Mouse (Mus musculus) heart, embryonic 10.5 days (tissue): ENCODE results near the gene Fam192a. TPM values are rescaled to one million over a fixed set of nuclear protein-coding genes. Genes with fewer than 3 reads are reported as not detected.

Source experiments
- DNase-seq: peaks from one replicate; pipeline ENCODE4 v3.0.0-alpha.2; 2017; ENCODE audit warnings: low spot score
- H3K27ac ChIP-seq: fragments of 300-500 bp; sonication (generic); 2 replicates; pipeline ENCODE4 v1.5.1; 2016; ENCODE audit warnings: mild to moderate bottlenecking
- H3K27me3 ChIP-seq: fragments of 300-500 bp; sonication (generic); 2 replicates; pipeline ENCODE4 v1.6.1; 2016; ENCODE audit warnings: mild to moderate bottlenecking; ENCODE audit not compliant: poor library complexity, insufficient read depth, severe bottlenecking
- H3K36me3 ChIP-seq: fragments of 300-500 bp; sonication (generic); 2 replicates; pipeline ENCODE4 v1.6.1; 2016; ENCODE audit warnings: mild to moderate bottlenecking, moderate library complexity
- H3K4me1 ChIP-seq: fragments of 300-500 bp; sonication (generic); 2 replicates; pipeline ENCODE4 v1.6.1; 2016; ENCODE audit warnings: mild to moderate bottlenecking
- H3K4me3 ChIP-seq: fragments of 300-500 bp; sonication (generic); 2 replicates; pipeline ENCODE4 v1.5.1; 2016; ENCODE audit warnings: mild to moderate bottlenecking, moderate library complexity
- H3K9me3 ChIP-seq: fragments of 300-500 bp; sonication (generic); 2 replicates; pipeline ENCODE4 v1.6.1; 2016; ENCODE audit warnings: mild to moderate bottlenecking, moderate library complexity
- WGBS: fragments of 180-500 bp; shearing (Covaris S2); methylation state at CpG from one replicate; pipeline ENCODE4 v1.1.7; 2016; 5-methylcytosine and 5-hydroxymethylcytosine counted together
- polyA plus RNA-seq: library from polyadenylated mRNA; unstranded; fragments of >200 nt; fragmentation: Nextera tagmentation; extraction: Ambion mirVana; gene quantifications from 2 replicates; pipeline ENCODE4 v1.2.1, GENCODE M21; 2016

Gene Fam192a
- polyA plus RNA-seq: 43.8 and 53.7 TPM in 2 replicates

DNA sequence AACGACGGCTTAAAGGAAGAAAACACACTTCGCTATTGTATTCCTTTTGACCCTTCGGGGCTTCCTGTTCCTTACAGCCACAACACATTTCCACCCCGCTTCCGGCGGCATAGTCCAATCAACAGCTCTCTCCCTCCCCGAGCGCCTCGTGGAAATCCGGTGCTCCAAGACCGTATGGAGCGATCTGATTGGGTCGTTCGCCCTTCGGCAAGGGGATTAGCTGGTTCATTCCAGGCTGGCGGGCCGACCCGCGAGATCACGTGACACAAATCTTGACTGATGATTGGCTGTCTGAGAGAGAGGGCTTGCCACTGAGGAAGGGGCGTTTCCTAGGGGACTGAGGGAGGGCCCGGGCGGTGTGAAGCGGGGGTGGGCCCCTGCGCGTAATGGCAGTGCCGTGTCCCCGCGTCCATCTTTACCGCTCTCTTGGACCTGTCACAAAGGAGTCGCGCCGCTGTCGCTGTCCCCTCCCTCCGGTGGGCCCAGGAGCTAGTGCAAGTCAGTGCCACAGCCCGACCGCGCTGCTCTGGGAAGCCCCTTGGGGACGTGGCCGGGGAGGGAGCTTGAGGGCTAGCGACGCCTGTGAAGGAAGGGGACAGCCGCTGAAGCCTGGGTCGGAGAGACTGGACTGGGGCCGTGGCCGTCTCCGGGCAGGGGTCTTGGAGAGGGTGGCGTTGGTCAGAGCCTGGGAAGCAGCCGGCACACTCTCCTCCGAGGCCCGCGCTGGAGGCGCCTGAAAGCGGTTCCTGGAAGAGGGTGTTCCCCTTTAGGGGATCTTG is at the start of gene Fam192a, which contains the start of gene Rspry1:
Gene Fam192a, minus strand, starts transcription at position 391 of the 779 bp plus-strand sequence.
Gene Rspry1, plus strand, starts transcription at position 331 of the 779 bp plus-strand sequence.
- H3K9me3 ChIP-seq: no peaks in the 10 kb centered on the region
- peak within 1 kb of the TSS; percentile 99 for H3K4me3 ChIP-seq
- peak within 1 kb of the TSS; percentile 93 for H3K27ac ChIP-seq
- no peaks in the 10 kb centered on the region for H3K36me3 ChIP-seq
- DNase-seq: peak; percentile 100
- WGBS: under 1% methylated on average over 55 of the region's 55 CpGs
- H3K4me1 ChIP-seq: peaks cover 25% of the 10 kb centered on the region
- no peaks in the 10 kb centered on the region for H3K27me3 ChIP-seq

DNA sequence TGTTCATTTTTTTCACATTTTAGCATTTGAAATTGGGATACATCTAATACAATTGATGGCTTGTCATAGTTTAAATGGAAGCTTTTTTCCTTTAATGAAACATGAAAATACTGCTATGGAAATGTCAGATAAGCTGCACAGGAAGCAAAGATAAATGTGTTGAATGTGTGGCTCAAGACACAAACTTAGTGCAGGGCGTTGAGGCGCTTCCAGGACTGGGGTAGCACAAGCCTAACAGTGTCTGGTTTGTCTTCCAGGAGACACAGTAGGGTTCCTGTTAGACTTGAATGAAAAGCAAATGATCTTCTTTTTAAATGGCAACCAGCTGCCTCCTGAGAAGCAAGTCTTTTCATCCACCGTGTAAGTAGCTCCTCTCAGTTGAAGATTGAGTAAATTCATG is 47.7 kb upstream of the Fam192a start:
- H3K4me3 ChIP-seq: no peak overlapping the region
- DNase-seq: no peak
- H3K4me1 ChIP-seq: no peaks in the 10 kb centered on the region
- no peaks in the 10 kb centered on the region for H3K27me3 ChIP-seq
- WGBS: 72% methylated on average over 3 of the region's 3 CpGs
- peaks cover 68% of the 10 kb centered on the region for H3K36me3 ChIP-seq
- no peaks in the 10 kb centered on the region for H3K9me3 ChIP-seq
- no peak overlapping the region for H3K27ac ChIP-seq

DNA sequence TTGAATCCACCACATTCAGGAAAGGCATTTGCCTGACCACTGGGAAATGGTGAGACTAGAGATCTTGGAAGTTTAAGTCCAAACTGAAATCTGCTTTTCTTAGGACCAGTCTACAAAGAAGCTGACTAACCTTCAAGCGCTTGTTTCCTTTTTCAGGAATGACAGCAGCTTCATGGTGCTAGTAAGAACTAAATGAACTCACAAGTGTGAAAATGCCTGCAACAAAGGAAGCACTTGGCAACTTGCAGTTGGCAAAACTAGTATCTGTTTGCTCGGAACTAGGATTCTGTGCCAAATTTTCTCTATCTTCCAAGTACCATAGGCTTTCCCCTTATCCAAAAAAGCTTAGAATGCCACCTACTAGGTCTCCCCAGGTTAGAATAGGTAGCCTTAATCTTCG is 44.4 kb upstream of the Fam192a start:
- DNase-seq: no peak
- 89% methylated on average over 3 of the region's 3 CpGs for WGBS
- Histone ChIP-seq H3K27ac (no peak overlapping the region), H3K9me3 (no peaks in the 10 kb centered on the region), H3K4me3 (no peak overlapping the region), H3K27me3 (no peaks in the 10 kb centered on the region), H3K4me1 (no peaks in the 10 kb centered on the region), H3K36me3 (peaks cover 61% of the 10 kb centered on the region)

DNA sequence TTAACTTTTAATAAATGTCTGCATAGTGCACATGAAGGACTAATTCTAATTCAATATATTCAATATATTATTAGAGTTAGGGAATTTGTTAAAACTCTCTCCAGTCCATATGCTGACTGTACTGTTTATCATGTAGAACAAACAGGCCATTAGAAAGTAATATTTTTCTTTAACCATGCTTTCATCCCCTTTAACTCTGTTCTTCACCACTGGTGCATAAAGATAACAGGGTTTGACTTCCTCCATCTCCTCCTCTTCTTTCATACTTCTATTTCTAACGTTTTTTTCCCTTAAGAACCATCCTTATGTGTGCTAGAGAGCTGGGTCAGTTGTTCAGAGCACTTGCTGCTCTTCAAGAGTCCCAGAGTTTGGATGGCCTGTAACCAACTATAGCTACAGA is 43.4 kb upstream of the Fam192a start:
- WGBS: 42% methylated on average over 1 of the region's 1 CpGs
- Histone ChIP-seq H3K4me1 (no peaks in the 10 kb centered on the region), H3K4me3 (no peak overlapping the region), H3K27me3 (no peaks in the 10 kb centered on the region), H3K36me3 (peaks cover 66% of the 10 kb centered on the region), H3K9me3 (no peaks in the 10 kb centered on the region), H3K27ac (no peak overlapping the region)
- DNase-seq: no peak

DNA sequence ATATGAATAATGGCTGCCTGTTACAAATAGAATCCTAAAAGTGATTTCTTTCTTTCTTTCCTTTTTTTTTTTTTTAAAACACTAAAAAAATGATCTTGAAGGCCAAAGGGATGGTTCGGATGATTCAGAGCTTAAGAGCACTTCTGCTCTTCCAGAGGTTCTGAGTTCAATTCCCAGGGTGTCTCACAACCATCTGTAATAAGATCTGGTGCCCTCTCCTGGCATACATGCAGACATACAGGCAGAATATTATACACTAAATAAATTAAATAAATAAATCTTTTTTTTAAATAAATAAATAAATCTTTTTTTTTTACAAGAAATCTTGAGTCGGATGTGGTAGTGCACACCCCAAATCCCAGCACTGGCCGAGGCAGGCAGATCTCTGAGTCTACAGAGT is 40.1 kb upstream of the Fam192a start:
- Histone ChIP-seq H3K9me3 (no peaks in the 10 kb centered on the region), H3K27me3 (no peaks in the 10 kb centered on the region), H3K36me3 (peaks cover 74% of the 10 kb centered on the region), H3K4me1 (no peaks in the 10 kb centered on the region), H3K4me3 (no peak overlapping the region), H3K27ac (no peak overlapping the region)
- 89% methylated on average over 3 of the region's 3 CpGs for WGBS
- no peak for DNase-seq

DNA sequence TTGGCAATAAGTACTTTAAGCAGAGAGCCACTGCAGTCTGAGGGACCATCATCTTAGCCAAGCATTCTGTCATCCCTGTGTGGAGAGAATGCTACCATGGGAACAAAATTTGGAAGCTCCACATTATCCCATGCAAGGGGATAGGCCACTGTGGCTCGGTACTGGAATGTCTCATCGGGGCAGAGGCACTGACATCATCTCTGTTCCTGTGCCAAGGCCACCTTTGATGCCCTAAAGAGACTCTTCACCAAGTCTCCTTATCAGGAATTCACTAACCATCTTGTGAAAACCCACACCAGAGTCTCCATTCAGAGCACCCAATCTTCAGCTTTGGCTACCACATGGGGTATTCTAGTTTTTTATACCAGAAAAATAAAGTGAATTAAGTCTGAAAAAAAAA is 39.4 kb upstream of the Fam192a start:
- Histone ChIP-seq H3K27me3 (no peaks in the 10 kb centered on the region), H3K27ac (no peak overlapping the region), H3K9me3 (no peaks in the 10 kb centered on the region), H3K36me3 (peaks cover 73% of the 10 kb centered on the region), H3K4me1 (no peaks in the 10 kb centered on the region), H3K4me3 (no peak overlapping the region)
- WGBS: 93% methylated on average over 2 of the region's 2 CpGs
- DNase-seq: no peak

DNA sequence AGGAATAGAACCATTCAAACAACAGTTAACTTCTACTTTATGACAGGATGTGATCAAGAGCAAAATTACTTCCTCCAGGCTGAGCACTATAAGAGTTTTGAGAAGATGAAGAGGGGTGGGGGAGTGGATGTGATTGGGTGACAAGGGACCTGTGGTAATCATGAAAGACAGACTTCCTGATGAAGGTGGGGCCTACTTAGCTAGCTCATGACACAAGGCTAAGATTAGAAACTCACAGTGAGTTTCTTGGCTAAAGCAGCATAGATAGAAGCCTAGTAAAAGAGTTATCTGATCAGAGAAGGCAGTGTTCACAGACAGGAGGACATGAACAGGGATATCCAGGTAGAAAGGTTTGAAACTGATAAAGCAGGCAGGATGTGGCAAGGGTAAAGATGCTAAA is 32.4 kb upstream of the Fam192a start:
- no peak for DNase-seq
- Histone ChIP-seq H3K4me1 (no peaks in the 10 kb centered on the region), H3K27ac (no peak overlapping the region), H3K27me3 (no peaks in the 10 kb centered on the region), H3K36me3 (peaks cover 74% of the 10 kb centered on the region), H3K9me3 (no peaks in the 10 kb centered on the region), H3K4me3 (no peak overlapping the region)

DNA sequence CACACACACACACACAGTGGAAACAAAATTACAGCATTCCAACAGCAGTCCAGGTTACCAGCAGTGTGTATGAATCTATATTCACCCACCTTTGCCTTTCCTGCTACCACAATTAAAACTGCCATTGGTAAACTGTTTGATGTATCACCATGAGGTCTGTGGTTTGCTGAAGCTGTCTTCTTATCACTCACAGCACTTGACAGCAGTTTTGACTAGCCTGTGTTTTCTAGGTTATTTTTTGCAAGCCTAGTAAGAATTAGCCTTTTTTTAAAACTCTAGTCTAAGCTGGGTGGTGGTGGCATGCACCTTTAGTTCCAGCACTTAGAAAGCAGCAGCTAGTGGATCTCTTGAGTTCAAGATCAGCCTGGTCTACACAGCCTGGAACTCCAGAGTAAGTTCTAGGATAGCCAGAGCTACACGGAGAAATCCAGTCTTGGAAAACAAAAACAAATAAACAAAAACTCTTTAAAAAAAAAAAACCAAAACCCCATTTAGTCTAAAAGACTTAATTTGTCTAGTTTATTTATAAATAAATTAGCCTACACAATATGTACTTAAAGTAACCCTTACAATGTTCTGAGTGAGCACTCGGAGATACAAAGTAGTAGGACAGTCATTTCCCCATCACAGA is 31.9 kb upstream of the Fam192a start:
- H3K27ac ChIP-seq: no peak overlapping the region
- no peak overlapping the region for H3K4me3 ChIP-seq
- no peaks in the 10 kb centered on the region for H3K27me3 ChIP-seq
- H3K36me3 ChIP-seq: peaks cover 72% of the 10 kb centered on the region
- DNase-seq: no peak
- WGBS: 91% methylated on average over 2 of the region's 2 CpGs
- no peaks in the 10 kb centered on the region for H3K9me3 ChIP-seq
- H3K4me1 ChIP-seq: no peaks in the 10 kb centered on the region

DNA sequence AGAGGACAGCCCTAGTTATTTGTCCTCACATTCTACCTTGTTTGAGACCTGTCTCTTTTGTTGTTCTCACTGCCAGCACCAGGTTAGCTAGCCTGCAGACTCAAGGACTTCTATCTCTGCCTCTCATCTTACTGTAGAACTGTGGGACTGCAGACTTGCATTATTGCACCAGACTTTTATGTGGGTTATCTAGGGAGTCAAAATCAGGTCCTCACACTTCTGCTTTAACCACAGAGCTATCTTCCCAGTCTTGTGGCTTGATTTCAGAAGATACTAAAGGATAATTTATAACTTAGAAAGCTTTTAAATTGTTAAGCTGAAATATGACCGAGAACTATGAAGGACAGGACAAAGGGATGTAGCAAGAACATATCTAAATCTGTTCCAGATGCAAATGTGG is 23.1 kb upstream of the Fam192a start:
- H3K36me3 ChIP-seq: peaks cover 29% of the 10 kb centered on the region
- no peaks in the 10 kb centered on the region for H3K9me3 ChIP-seq
- no peak for DNase-seq
- 92% methylated on average over 1 of the region's 1 CpGs for WGBS
- no peak overlapping the region for H3K27ac ChIP-seq
- no peak overlapping the region for H3K4me3 ChIP-seq
- H3K4me1 ChIP-seq: no peaks in the 10 kb centered on the region
- H3K27me3 ChIP-seq: no peaks in the 10 kb centered on the region

DNA sequence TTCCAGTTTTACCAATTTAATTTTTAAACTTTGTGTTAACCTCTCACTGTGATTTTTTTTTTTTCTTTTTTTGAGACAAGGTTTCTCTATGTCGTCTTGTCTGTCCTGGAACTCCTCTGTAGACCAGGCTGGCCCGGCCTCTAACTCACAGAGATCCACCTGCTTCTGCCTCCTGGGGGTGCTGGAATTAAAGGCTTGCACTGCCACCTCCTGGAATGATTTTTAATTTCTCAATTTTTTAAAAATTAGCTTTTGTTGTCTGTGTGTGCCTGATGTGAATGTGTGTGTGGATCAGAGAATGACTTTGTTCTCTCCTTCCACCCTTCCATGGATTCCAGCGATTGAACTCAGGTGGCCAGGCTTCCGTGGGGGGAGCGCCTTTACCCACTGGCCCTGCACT is 5.3 kb upstream of the Fam192a start:
- H3K27me3 ChIP-seq: no peaks in the 10 kb centered on the region
- no peaks in the 10 kb centered on the region for H3K9me3 ChIP-seq
- H3K27ac ChIP-seq: no peak overlapping the region
- WGBS: 85% methylated on average over 5 of the region's 5 CpGs
- no peak for DNase-seq
- H3K36me3 ChIP-seq: no peaks in the 10 kb centered on the region
- H3K4me3 ChIP-seq: no peak overlapping the region
- H3K4me1 ChIP-seq: peaks cover 13% of the 10 kb centered on the region; the same call in 1 of the 2 replicates

DNA sequence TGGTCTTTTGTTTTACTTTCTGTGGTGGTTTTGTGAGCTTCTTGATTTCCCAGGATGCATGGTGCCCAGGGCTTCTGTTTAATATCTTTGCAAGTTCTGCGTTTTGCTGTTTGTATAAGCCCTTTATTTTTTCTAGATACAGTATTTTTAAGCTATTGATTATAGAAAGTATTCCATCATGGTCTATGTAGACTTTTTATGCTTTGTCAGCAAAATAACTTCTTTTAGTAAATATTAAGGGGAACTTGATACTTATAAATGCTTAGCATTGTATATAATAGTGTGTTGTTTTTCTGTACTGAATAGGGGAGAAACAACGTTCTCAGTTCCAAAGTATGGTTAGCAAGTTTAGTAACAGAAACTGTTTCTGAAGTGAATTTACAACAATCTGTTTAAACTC is 2.2 kb upstream of the Fam192a start:
- 87% methylated on average over 2 of the region's 2 CpGs for WGBS
- peaks cover 25% of the 10 kb centered on the region for H3K4me1 ChIP-seq
- DNase-seq: no peak
- no peaks in the 10 kb centered on the region for H3K36me3 ChIP-seq
- H3K9me3 ChIP-seq: no peaks in the 10 kb centered on the region
- no peaks in the 10 kb centered on the region for H3K27me3 ChIP-seq
- no peak overlapping the region for H3K27ac ChIP-seq
- no peak overlapping the region for H3K4me3 ChIP-seq

DNA sequence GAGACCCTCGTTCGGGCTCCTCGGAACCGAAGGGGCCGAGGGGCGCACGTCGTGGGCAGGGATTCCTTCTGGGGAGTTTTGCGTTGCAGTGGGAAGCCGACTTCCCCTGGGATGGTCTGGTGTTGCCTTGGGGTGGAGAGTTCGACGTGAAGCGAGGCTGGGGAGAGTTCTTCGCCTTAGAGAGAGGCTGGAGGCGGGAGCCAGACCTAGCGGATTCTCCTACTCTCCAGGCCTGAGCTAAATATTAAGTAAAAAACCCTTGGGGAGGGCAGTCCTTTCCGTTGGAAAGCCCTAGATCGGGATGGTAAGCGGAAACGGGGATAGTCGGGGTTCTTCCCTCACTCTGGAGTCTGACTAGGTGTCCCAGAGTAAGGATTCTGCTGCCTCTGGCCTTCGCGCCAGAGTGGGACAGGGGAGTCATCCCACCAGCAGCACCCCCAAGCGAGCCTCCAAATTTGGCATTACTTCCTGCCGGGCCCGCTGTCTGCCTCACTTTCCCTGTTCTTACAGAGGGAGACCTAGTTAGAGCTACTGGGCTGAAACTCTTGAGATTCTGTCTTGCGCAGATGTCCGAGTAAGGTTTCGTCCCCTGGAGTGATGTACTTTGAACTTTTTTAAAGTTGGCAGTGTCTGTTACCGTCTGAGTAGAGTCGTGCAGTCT is 804 bp upstream of the Fam192a start:
- H3K4me1 ChIP-seq: peaks cover 25% of the 10 kb centered on the region
- H3K27me3 ChIP-seq: no peaks in the 10 kb centered on the region
- H3K4me3 ChIP-seq: peak overlapping the region; percentile 99
- DNase-seq: peak; percentile 80
- H3K9me3 ChIP-seq: no peaks in the 10 kb centered on the region
- WGBS: 1% methylated on average over 31 of the region's 31 CpGs
- no peaks in the 10 kb centered on the region for H3K36me3 ChIP-seq
- H3K27ac ChIP-seq: peak overlapping the region; percentile 93

DNA sequence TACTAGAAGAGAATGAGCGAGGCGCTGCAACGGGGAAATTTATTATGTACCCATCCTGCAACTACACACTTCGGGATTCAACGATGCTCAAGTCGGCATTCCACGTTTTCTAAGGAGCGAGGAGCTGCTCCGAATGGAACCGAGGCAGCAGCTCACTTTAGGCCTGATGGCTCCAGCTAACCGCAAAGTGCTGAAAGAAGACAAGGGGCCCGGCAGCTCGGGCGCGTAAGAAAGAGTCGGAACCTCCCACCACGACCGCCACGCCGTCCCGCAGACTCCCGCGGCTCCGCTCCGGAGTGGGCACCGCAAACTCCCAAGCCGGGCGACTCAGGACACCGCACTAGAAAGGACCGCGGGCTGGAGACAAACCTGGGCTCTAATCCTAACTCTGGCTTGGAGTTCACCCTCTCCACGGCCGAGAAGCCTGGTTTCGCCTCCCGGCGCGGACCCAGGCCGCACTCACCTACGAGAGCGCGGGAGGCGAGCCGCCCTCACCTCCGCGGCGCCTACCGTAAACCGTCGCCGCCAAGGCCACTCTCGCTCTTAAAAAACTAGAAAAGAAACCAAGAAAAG is 677 bp downstream of the Fam192a start:
- H3K4me3 ChIP-seq: peak overlapping the region; percentile 99
- peak; percentile 77 for DNase-seq
- under 1% methylated on average over 51 of the region's 51 CpGs for WGBS
- peaks cover 25% of the 10 kb centered on the region for H3K4me1 ChIP-seq
- no peaks in the 10 kb centered on the region for H3K27me3 ChIP-seq
- H3K27ac ChIP-seq: peak overlapping the region; percentile 93
- no peaks in the 10 kb centered on the region for H3K9me3 ChIP-seq
- no peaks in the 10 kb centered on the region for H3K36me3 ChIP-seq
